ENCODE assay signal across 35 mouse cellular contexts in the genomic region with DNA sequence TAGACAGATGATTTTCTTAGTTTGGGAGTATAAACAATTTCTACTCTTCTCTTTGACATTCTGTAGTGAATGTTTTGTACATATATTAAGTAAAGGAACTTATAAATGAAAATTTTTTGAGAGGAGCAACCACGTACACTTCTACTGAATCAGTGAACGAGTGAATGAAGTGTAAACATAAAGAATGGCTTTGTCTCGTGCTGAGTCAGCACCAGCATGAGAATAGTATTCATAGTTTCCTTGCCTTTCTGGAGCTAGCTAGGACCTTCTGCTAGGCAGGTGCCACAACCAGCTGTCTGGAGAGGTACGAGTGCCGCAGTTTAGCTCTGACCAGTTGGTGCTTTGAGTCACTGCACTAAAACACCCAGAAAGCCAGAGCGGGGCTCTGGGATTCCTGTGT.
"Had no signal": no experiment of that assay in that cellular context is flagged by ENCODE, and none has a peak within 500 bp of the region (broad histone marks: within the 10 kb centered on the region; RNA-seq: fewer than 3 reads in every experiment).

No protein-coding gene starts in this region.

- H3K9ac ChIP-seq: heart, embryonic 13.5 days; heart, embryonic 15.5 days; hindbrain, embryonic 12.5 days; hindbrain, embryonic 13.5 days; hindbrain, embryonic 14.5 days; hindbrain, embryonic 15.5 days; intestine, embryonic 15.5 days; kidney, embryonic 15.5 days had no signal

- H3K4me1 ChIP-seq: heart, embryonic 10.5 days; hindbrain, embryonic 10.5 days; hindbrain, embryonic 12.5 days; hindbrain, embryonic 13.5 days; hindbrain, embryonic 15.5 days; intestine, embryonic 15.5 days had no signal

- DNase-seq: heart, postnatal 10 days; heart, postnatal 14 days; heart, postnatal 36 days; heart, postnatal 4 days; kidney, adult 11 months; kidney, adult 18-20 months; kidney, adult 2 months; kidney, adult 8-10 months; kidney, adult 9 months; kidney, postnatal 10 days; kidney, postnatal 14 days; kidney, postnatal 25 days; kidney, postnatal 36 days; kidney, postnatal 4 days; layer of hippocampus, adult 9-11 months; layer of hippocampus, postnatal 36 days had no signal

- H3K4me3 ChIP-seq: heart, embryonic 10.5 days; heart, embryonic 13.5 days; heart, embryonic 15.5 days; hindbrain, embryonic 10.5 days; hindbrain, embryonic 12.5 days; hindbrain, embryonic 13.5 days; hindbrain, embryonic 15.5 days; intestine, embryonic 15.5 days; kidney, embryonic 15.5 days; layer of hippocampus, adult 2 months; left cerebral cortex, adult 2 months had no signal

- H3K9me3 ChIP-seq: heart, embryonic 10.5 days; heart, embryonic 13.5 days; heart, embryonic 15.5 days; hindbrain, embryonic 10.5 days; hindbrain, embryonic 12.5 days; hindbrain, embryonic 13.5 days; hindbrain, embryonic 15.5 days; intestine, embryonic 15.5 days; kidney, embryonic 15.5 days had no signal

- H3K27me3 ChIP-seq: heart, embryonic 13.5 days; heart, embryonic 15.5 days; hindbrain, embryonic 12.5 days; hindbrain, embryonic 13.5 days; hindbrain, embryonic 15.5 days; intestine, embryonic 15.5 days; kidney, embryonic 15.5 days had no signal

- H3K27ac ChIP-seq: heart, embryonic 10.5 days; heart, embryonic 13.5 days; heart, embryonic 15.5 days; hindbrain, embryonic 10.5 days; hindbrain, embryonic 12.5 days; hindbrain, embryonic 13.5 days; hindbrain, embryonic 14.5 days; hindbrain, embryonic 15.5 days; hindbrain, postnatal 0 days; intestine, embryonic 15.5 days; kidney, embryonic 15.5 days; kidney, postnatal 0 days; layer of hippocampus, adult 2 months; left cerebral cortex, adult 2 months had no signal

- H3K4me2 ChIP-seq: heart, embryonic 11.5 days; heart, embryonic 13.5 days; heart, embryonic 15.5 days; hindbrain, embryonic 12.5 days; hindbrain, embryonic 13.5 days; hindbrain, embryonic 14.5 days; hindbrain, embryonic 15.5 days; intestine, embryonic 15.5 days; kidney, embryonic 15.5 days had no signal

- ATAC-seq: hindbrain, embryonic 16.5 days; hindbrain, postnatal 0 days; inflammation-experienced regulatory T-cells, adult 6 months; intestine, embryonic 15.5 days; intestine, embryonic 16.5 days; intestine, postnatal 0 days had no signal
